Mouse (Mus musculus): Measurements from ENCODE around the gene Plcb1.

DNA sequence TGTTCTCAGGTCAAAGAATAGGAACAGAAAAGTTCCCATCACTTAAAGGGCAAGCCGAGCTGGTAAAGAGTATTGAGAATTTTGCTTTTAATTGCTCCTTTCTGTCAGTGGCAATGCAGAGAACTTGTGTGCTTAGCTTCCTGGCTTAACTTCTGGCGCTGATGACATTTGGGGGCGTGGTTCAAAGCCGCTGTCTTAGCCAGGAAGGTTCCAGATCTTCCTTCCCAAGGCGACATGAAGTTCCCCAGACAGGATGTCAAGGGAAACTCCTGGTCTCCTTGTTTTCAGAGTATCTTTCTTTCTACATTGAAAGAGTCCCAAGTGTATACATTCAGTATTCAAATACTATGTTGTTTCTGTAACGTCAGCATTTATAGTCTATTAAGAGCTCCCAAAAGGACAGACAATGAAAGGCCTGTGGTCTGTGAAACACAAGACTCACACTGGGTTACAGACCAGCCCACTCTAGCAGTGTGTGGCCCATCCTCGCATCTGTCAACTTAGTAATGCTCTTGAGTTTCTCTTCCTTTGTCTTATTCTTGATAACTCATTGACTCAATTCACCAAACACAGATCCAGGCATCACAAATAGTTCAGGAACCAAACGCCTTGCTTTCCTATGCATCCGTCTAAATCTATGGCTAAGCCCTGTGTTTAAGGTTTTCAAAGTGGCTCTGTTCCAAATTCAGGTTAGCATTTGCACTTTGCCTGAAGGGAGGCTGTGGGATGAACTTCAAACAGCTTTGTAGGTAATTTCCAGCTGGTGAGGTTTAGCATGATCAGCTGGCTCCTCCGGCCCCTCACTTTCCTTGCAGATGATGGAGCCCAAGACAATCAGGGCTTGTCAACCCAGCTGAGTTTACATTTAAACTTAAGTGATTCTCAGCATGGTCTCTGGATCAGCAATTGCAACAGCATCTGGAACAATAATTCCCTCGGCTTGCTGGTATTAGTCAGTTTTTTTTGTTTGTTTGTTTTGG, 418.6 kb downstream of the Plcb1 start:
- TF ChIP-seq MAFK (IDR thresholded peaks at IDR 0.05; ENCODE audit: insufficient read depth, low read depth, low read length) (no peak), ZNF384 (IDR thresholded peaks at IDR 0.05; ENCODE audit: low read depth, low read length) (no peak), HCFC1 (IDR thresholded peaks at IDR 0.05; ENCODE audit: borderline replicate concordance, insufficient read depth, low read length) (no peak), ZC3H11A (IDR thresholded peaks at IDR 0.05; ENCODE audit: borderline replicate concordance, low read depth, low read length) (no peak)
